Mouse (Mus musculus): ENCODE measurements at regions not wholly inside any gene's neighbourhood (a gene's known extent, or its start where the extent isn't known, plus 50 kb on each side); places are given as distances from the start of the nearest gene placed in this dataset.
"Not testable (repeated sequence)": the region's sequence is repeated elsewhere in the genome, so short reads cannot be mapped to it uniquely, and the experiment has no call there.

DNA sequence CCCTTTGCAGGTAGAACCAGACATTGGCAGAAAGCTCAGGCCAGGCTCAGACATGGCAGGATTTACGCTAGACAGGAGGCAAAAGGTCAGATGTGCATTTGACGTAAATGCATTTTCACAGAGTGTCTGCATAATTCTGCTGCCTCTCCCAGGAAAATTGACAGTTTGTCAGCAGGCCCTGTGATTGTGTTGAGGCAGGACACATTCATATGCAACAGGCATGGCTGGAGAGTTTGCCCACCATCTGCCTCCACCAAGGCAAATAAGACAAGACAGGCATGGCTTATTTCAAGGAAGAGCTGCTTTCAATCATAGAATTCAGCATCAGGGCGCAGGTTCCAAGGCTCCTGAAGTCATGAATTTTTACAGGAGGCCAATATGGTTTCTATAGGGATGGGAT lies 389.1 kb upstream of the Igfbp7 start:
- Histone ChIP-seq H3K9me3 (ENCODE audit: low read depth, low read length) (no peaks in the 10 kb centered on the region), H3K4me2 (no peak overlapping the region), H3K4me3 (ENCODE audit: low read depth, low read length) (no peak overlapping the region), H3K27me3 (ENCODE audit: insufficient read depth, low read length) (no peaks in the 10 kb centered on the region; the same call in 1 of the 2 replicates), H3K36me3 (ENCODE audit: insufficient read depth) (no peaks in the 10 kb centered on the region), H3K9ac (no peak overlapping the region), H3K27ac (ENCODE audit: low read depth) (no peak overlapping the region), H3K4me1 (ENCODE audit: insufficient read depth) (no peaks in the 10 kb centered on the region)
- ATAC-seq (ENCODE audit: insufficient read depth): no peak
- 75% methylated on average over 3 of the region's 3 CpGs for WGBS
- no peak for DNase-seq
- no peak for TF ChIP-seq CTCF (IDR thresholded peaks at IDR 0.05; ENCODE audit: low read depth)

DNA sequence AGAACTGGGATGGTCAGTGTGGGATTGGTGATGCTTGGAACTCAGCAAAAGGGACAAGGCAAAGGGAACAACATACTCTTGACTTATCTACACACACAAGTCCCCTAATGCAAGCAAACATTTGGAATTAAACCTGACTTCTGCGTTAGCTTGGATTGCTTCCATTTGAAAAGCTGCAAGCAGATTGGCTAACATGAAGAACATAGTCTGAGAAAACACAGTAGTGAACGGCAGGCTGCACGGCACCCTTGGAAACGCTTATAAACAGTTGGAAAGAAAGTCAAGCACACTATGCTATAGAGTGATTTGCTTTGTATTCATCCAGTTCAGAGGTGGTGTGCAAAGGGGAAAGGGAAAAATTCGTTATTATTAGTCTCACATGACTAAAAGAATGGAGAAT lies 387.9 kb upstream of the Igfbp7 start:
- no peak for TF ChIP-seq CTCF (IDR thresholded peaks at IDR 0.05; ENCODE audit: low read depth)
- Histone ChIP-seq H3K9me3 (ENCODE audit: low read depth, low read length) (no peaks in the 10 kb centered on the region), H3K9ac (no peak overlapping the region), H3K36me3 (ENCODE audit: insufficient read depth) (no peaks in the 10 kb centered on the region), H3K4me1 (ENCODE audit: insufficient read depth) (no peaks in the 10 kb centered on the region), H3K27ac (ENCODE audit: low read depth) (no peak overlapping the region), H3K27me3 (ENCODE audit: insufficient read depth, low read length) (no peaks in the 10 kb centered on the region; the same call in 1 of the 2 replicates), H3K4me2 (no peak overlapping the region), H3K4me3 (ENCODE audit: low read depth, low read length) (no peak overlapping the region)
- WGBS: 69% methylated on average over 5 of the region's 5 CpGs
- ATAC-seq (ENCODE audit: insufficient read depth): no peak
- DNase-seq: no peak

DNA sequence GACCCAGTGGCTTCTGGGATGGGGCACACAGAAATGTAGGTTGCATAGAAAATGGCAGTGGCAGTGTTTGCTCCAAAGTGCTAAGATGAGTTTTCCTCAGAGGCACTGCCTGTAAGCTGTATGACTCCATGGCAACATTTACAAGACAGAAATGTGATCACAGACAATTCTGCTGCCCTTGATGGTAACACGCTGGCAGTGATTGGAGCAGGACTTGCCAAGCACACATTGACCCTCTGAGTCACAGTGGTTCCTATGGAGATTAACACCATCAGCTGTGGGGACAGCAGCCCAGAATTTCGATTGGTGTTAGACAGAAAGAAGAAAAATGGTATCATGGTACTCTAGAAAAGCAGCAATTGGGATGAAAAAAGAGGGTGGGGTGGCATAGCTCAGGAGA lies 376.1 kb upstream of the Igfbp7 start:
- Histone ChIP-seq H3K9ac (no peak overlapping the region), H3K27me3 (ENCODE audit: insufficient read depth, low read length) (no peaks in the 10 kb centered on the region), H3K9me3 (ENCODE audit: low read depth, low read length) (no peaks in the 10 kb centered on the region), H3K36me3 (ENCODE audit: insufficient read depth) (no peaks in the 10 kb centered on the region), H3K4me1 (ENCODE audit: insufficient read depth) (no peaks in the 10 kb centered on the region), H3K4me2 (no peak overlapping the region), H3K4me3 (ENCODE audit: low read depth, low read length) (no peak overlapping the region), H3K27ac (ENCODE audit: low read depth) (no peak overlapping the region)
- WGBS: 55% methylated on average over 2 of the region's 2 CpGs
- TF ChIP-seq CTCF (IDR thresholded peaks at IDR 0.05; ENCODE audit: low read depth): no peak
- DNase-seq (no peak), ATAC-seq (ENCODE audit: insufficient read depth) (no peak)

GRCm38 (mm10) chr5:77762426-77763042 lies 354.7 kb upstream of the Igfbp7 start:
- Histone ChIP-seq H3K27me3 (ENCODE audit: insufficient read depth, low read length) (no peaks in the 10 kb centered on the region), H3K9me3 (ENCODE audit: low read depth, low read length) (no peaks in the 10 kb centered on the region), H3K27ac (ENCODE audit: low read depth) (no peak overlapping the region), H3K4me3 (ENCODE audit: low read depth, low read length) (no peak overlapping the region), H3K9ac (no peak overlapping the region), H3K36me3 (ENCODE audit: insufficient read depth) (no peaks in the 10 kb centered on the region), H3K4me2 (no peak overlapping the region), H3K4me1 (ENCODE audit: insufficient read depth) (no peaks in the 10 kb centered on the region)
- no peak for TF ChIP-seq CTCF (IDR thresholded peaks at IDR 0.05; ENCODE audit: low read depth)
- DNase-seq (peak; percentile 11), ATAC-seq (ENCODE audit: insufficient read depth) (no peak)
- 69% methylated on average over 6 of the region's 6 CpGs for WGBS

DNA sequence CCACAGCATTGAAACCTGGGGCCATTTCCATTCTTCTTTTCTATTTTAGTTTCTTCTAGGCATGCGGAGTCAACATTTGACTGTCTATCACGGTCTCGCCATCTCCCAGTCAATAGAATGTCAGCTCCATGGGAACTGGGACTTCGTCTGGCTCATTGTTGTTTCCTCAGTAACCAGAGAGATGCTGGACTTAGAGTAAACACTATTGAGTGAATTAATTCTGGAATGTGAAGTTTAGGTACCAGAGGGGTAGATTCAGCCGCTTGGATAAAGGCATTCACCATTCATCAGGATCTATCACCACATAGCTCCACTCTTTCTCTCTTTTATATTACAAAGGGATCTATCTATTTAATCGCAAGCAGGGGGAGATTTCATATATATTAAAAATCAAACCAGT lies 354.2 kb upstream of the Igfbp7 start:
- 89% methylated on average over 6 of the region's 6 CpGs for WGBS
- Histone ChIP-seq H3K4me1 (ENCODE audit: insufficient read depth) (no peaks in the 10 kb centered on the region), H3K9ac (no peak overlapping the region), H3K9me3 (ENCODE audit: low read depth, low read length) (no peaks in the 10 kb centered on the region), H3K27ac (ENCODE audit: low read depth) (no peak overlapping the region), H3K4me3 (ENCODE audit: low read depth, low read length) (no peak overlapping the region), H3K27me3 (ENCODE audit: insufficient read depth, low read length) (no peaks in the 10 kb centered on the region), H3K36me3 (ENCODE audit: insufficient read depth) (no peaks in the 10 kb centered on the region), H3K4me2 (no peak overlapping the region)
- TF ChIP-seq CTCF (IDR thresholded peaks at IDR 0.05; ENCODE audit: low read depth): no peak
- ATAC-seq (ENCODE audit: insufficient read depth): no peak
- no peak for DNase-seq

DNA sequence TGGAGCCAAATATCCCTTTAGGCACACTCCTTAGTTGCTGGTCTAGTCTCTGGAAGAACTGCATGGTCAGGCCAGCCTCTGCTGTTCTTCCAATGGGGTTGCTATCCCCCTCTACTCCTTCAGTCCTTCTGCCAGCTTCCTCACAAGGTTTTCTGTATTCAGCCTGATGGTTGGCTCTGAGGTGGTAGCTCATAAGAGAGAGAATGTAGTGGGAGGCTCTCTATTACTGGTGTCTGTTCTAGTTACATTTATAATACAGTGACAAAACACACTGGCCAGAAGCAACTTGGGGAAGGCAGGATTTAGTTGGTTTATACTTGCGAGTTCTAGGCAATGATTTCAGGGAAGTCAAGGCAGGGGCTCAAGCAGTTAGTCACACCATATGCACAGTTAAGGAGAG lies 341.1 kb upstream of the Igfbp7 start:
- Histone ChIP-seq H3K9me3 (ENCODE audit: low read depth, low read length) (no peaks in the 10 kb centered on the region), H3K4me1 (ENCODE audit: insufficient read depth) (no peaks in the 10 kb centered on the region), H3K27me3 (ENCODE audit: insufficient read depth, low read length) (no peaks in the 10 kb centered on the region), H3K36me3 (ENCODE audit: insufficient read depth) (no peaks in the 10 kb centered on the region), H3K27ac (ENCODE audit: low read depth) (no peak overlapping the region), H3K9ac (no peak overlapping the region), H3K4me3 (ENCODE audit: low read depth, low read length) (no peak overlapping the region), H3K4me2 (no peak overlapping the region)
- no peak for TF ChIP-seq CTCF (IDR thresholded peaks at IDR 0.05; ENCODE audit: low read depth)
- WGBS: 92% methylated on average over 1 of the region's 1 CpGs
- DNase-seq (no peak), ATAC-seq (ENCODE audit: insufficient read depth) (no peak)

DNA sequence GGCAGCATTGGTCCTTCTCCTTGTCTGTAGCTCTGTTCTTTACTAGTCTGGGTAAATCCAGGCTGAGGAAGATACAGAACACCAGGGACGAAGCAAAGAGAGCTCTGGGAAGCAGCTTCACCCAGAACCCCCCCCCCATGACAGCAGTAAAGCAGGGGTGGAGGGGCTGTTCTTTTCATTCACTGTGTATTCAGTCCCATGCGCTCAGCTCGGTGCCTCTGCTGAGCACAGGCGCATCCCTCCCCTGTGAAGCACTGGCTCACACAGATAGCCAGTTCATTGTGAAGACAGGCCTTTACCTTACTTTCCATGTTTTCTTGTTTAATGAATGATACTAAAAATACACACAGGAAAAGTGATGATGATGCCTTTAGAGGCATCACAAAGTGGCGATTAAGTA lies 338.8 kb upstream of the Igfbp7 start:
- H3K27me3 ChIP-seq (ENCODE audit: insufficient read depth, low read length): no peaks in the 10 kb centered on the region
- H3K4me2 ChIP-seq: no peak overlapping the region
- ATAC-seq (ENCODE audit: insufficient read depth) (no peak), DNase-seq (no peak)
- H3K36me3 ChIP-seq (ENCODE audit: insufficient read depth): no peaks in the 10 kb centered on the region
- H3K9me3 ChIP-seq (ENCODE audit: low read depth, low read length): no peaks in the 10 kb centered on the region
- H3K9ac ChIP-seq: no peak overlapping the region
- H3K4me3 ChIP-seq (ENCODE audit: low read depth, low read length): no peak overlapping the region
- no peak overlapping the region for H3K27ac ChIP-seq (ENCODE audit: low read depth)
- no peaks in the 10 kb centered on the region for H3K4me1 ChIP-seq (ENCODE audit: insufficient read depth)
- no peak for TF ChIP-seq CTCF (IDR thresholded peaks at IDR 0.05; ENCODE audit: low read depth)
- 75% methylated on average over 5 of the region's 5 CpGs for WGBS

- Histone ChIP-seq H3K36me3 (ENCODE audit: insufficient read depth) (no peaks in the 10 kb centered on the region), H3K27me3 (ENCODE audit: insufficient read depth, low read length) (no peaks in the 10 kb centered on the region), H3K4me2 (no peak overlapping the region), H3K27ac (ENCODE audit: low read depth) (no peak overlapping the region), H3K9ac (no peak overlapping the region), H3K4me3 (ENCODE audit: low read depth, low read length) (no peak overlapping the region), H3K4me1 (ENCODE audit: insufficient read depth) (no peaks in the 10 kb centered on the region), H3K9me3 (ENCODE audit: low read depth, low read length) (no peaks in the 10 kb centered on the region)
- ATAC-seq (ENCODE audit: insufficient read depth) (no peak), DNase-seq (no peak)
- WGBS: 73% methylated on average over 3 of the region's 3 CpGs
- TF ChIP-seq CTCF (IDR thresholded peaks at IDR 0.05; ENCODE audit: low read depth): no peak
Observed at GRCm38 (mm10) chr5:77743467-77743866, 335.6 kb upstream of the Igfbp7 start.

DNA sequence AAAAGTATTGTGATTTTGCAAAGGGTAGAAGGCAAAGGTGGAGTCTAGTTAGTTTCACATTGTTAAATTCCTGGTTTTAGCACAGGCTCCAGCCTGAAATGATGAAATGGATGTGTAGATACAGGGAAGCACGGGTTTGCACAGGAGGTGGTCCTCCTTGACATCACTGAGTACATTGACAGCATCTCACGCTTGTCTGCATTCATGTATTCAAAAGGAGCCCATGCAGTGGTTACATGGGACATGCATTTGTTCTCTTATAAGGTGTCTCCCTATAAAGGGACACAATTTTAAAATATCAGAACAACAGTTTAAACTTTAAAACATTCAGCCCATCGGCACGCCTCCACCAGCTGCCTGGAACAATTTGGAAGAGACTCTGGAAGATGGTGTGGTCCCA lies 322.4 kb upstream of the Igfbp7 start:
- ATAC-seq (ENCODE audit: insufficient read depth); H3K27me3 ChIP-seq (ENCODE audit: insufficient read depth, low read length); H3K4me2 ChIP-seq; H3K36me3 ChIP-seq (ENCODE audit: insufficient read depth); H3K27ac ChIP-seq (ENCODE audit: low read depth); H3K9me3 ChIP-seq (ENCODE audit: low read depth, low read length); H3K9ac ChIP-seq; H3K4me3 ChIP-seq (ENCODE audit: low read depth, low read length); H3K4me1 ChIP-seq (ENCODE audit: insufficient read depth); DNase-seq: not testable (repeated sequence)
- WGBS: 78% methylated on average over 4 of the region's 4 CpGs
